Mouse (Mus musculus) C2C12 (cell line): ENCODE data around the gene Ldb3.

Experiments used
- CEBPB ChIP-seq: IDR thresholded peaks from one replicate; pipeline ENCODE4 v1.6.1; 2011; ENCODE audit warnings: low read depth, mild to moderate bottlenecking, control low read depth, moderate library complexity
- CTCF ChIP-seq: IDR thresholded peaks from one replicate; pipeline ENCODE4 v1.5.1; 2011; ENCODE audit not compliant: control insufficient read depth, insufficient read depth, insufficient read length

- TF ChIP-seq CEBPB (no peak), CTCF (no peak)
Observed at GRCm38 (mm10) chr14:34500309-34500708, 88.2 kb downstream of the Ldb3 start.
